Mouse (Mus musculus): ENCODE measurements at regions not wholly inside any gene's neighbourhood (a gene's known extent, or its start where the extent isn't known, plus 50 kb on each side); places are given as distances from the start of the nearest gene placed in this dataset.

- no peak for DNase-seq (ENCODE audit: low read depth, low spot score)
Measured at GRCm38 (mm10) chr3:41476516-41476915, 79.0 kb upstream of the Jade1 start.

- no peak for DNase-seq (ENCODE audit: low read depth, low spot score)
Measured at GRCm38 (mm10) chr3:41472586-41472985, 82.9 kb upstream of the Jade1 start.

GRCm38 (mm10) chr3:41469106-41469505, 86.4 kb upstream of the Jade1 start:
- peak; percentile 53 for DNase-seq (ENCODE audit: low read depth, low spot score)

- DNase-seq (ENCODE audit: low read depth, low spot score) = no peak
Measured at GRCm38 (mm10) chr3:41467857-41468256, 87.7 kb upstream of the Jade1 start.

DNA sequence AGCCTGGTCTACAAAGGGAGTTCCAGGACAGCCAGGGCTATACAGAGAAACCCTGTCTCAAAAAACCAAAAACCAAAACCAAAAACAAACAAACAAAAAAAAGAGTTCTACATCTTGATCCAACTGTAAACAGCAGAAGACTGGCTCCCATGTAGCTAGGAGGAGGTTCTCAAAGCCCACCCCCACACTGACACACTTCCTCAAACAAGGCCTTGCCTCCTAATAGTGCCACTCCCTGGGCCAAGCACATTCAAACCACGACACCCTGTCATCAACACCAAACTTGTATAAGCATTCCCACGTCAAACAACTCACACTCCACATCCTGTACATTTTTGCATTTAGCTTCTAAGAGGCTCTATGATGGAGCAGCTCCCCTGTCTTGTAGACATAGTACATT, 89.6 kb upstream of the Jade1 start:
- DNase-seq (ENCODE audit: low read depth, low spot score) = peak; percentile 48

DNA sequence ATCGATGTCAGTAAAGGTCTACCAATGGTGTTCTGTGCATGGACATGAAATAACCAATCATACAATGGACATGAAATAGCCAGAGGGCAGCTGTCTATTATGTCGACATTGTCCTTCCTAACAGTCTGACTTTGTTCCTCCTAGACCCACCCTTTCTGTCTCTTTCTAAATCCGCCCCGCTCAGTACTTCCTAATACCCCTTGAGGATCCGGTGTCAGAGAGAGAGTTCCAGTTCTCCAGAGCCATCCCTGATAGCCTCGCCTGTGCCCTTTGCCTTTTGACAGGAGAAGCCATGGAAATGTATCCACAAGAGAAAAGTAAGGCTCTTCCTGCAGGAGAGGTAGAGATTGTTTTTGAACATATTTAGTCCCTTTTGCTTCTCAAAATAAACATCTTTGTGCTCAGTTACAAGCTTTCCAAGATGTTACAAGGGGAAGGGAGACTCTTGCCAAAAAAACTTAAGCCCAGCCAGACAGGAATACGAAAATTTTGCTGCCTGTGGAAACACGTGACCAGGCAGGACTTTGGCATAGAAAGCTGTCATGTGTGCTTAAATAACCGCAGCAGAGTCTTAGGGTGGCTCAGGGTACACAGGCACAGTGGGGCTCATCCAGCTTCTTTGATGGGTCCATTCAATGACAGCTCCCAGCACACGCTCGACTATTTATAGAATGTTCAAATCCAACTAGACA, 92.4 kb upstream of the Jade1 start:
- no peak for DNase-seq (ENCODE audit: low read depth, low spot score)

GRCm38 (mm10) chr3:41460131-41460530, 95.4 kb upstream of the Jade1 start:
- DNase-seq (ENCODE audit: low read depth, low spot score) = no peak

DNA sequence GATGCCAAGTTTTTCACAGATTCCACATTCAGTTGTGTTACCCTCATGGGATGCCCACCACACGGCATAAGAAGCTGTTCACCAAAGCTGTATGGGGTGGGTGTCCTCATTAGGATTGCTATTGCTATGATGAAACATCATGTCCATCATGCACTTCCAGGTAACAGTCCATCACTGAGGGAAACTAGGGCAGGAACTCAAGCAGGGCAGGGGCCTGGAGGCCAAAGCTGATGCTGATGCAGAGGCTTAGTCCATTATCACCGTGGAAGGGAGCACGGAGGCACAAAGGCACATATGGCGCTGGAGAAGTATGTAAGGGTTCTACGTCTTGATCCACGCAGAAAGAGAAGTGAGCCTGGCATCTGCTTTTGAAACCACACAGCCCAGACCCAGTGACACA, 97.4 kb upstream of the Jade1 start:
- no peak for DNase-seq (ENCODE audit: low read depth, low spot score)

DNA sequence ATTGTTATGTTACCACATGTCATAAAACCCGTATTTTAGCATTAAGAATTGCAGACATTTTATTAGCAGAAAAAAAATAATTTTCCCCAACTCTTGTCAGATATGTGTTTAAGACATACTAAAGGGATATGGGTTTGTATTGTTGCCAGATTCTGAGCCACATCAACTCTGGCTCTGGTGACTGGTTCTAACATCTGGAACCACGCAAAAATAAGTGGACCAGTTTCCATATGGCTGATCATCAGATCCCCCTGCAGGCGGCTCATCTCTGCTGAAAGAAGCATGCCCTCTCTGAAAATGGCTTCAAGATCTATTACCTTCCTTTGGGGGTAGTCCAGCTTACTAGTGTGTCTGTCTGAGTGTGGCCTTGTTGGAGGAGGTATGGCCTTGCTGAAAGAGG, 102.0 kb upstream of the Jade1 start:
- peak; percentile 71 for DNase-seq (ENCODE audit: low read depth, low spot score)

DNA sequence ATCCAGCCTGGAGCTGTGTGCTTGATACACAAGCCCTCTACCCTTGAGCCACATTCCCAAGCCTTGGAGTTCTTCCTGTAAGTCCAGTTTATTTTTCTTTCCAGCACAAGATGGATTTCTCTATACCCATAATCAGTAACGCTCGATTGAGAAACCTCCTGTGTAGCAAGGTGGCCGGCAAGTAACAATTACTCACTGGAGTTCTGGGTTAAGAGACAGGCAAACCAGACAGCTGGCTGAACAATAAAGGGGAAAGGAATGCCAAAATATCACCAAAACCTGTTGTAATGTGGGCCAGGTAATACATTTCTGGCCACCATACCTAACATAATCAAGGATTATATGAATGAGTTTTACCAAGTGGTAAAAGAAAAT, 102.8 kb upstream of the Jade1 start:
- no peak for DNase-seq (ENCODE audit: low read depth, low spot score)

DNA sequence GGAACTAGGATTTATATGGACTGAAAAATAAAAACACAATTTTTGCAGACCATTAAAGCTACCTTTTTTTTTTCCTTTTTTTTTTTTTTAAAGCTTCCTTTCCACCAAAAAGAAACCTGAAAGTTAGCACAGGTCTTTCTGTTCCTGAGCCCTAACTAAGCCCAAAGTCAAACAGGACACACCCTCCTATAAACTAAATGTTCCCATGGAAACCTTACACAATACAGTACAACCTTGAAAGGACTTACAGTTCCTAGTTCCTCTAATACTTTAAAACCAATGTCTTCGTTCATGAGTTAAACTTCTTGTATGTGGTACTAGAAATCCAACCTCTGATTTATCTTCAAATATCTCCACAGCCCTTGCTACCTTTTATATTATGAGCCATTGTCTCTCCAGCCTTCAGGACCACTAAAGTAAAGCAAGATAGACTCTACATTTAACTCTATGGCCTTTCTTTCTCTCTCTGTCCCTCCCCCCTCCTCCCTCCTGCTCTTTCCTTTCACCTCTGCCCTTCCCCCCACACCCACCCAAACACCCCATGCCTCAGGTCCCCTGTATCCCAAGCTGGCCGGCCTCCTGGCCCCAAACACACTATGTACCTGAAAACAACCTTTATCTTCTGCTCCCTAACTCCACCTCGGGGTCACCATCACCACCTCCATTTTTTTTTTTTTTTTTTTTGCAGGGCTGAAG, 103.4 kb upstream of the Jade1 start:
- DNase-seq (ENCODE audit: low read depth, low spot score) = no peak

DNA sequence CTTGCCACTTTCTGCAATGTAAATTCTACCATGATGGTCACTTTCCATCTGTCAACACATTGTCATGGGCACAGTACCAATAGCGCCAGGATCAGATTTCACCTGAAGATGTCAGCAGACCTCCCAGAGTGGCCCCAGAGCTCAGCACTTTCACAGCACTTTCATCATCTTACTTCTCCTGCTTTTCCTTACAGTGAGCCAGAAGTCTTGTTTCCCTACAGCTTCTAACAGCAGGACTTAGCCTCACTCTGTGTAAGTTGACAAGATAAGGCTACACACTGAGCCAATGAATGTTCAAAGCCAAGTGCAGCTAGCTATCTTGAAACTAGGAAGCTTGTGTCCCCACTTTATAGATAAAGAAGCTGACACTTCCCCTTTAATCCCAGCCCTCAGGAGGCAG, 104.8 kb upstream of the Jade1 start:
- DNase-seq (ENCODE audit: low read depth, low spot score) = peak; percentile 70

DNA sequence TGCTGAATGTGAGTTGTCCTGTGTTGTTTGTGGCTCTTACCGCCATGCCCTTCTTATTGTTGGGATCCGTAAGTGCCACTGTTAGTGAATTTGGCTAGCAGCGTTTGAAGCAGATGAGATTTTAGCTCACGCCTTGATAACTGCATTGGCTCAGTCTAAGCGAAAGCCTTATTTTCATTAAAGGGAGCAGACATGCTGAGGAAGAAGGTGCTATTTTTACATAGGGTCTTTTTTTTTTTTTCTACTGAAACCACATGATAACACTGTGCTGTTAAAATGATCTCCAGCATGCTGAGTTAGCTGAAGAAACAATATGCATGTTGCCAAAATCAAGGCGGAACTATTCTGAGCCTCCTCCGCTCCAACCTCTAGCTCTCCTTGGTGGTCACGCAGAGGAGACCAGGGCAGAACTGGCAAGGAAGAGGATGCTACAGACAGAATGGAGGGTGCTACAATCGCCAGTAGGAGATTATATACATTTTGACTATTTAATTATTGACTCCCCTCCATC, 111.2 kb upstream of the Jade1 start:
- DNase-seq (ENCODE audit: low read depth, low spot score) = no peak

- DNase-seq (ENCODE audit: low read depth, low spot score) = peak; percentile 61
Measured at GRCm38 (mm10) chr3:41436238-41436637, 119.3 kb upstream of the Jade1 start.

DNA sequence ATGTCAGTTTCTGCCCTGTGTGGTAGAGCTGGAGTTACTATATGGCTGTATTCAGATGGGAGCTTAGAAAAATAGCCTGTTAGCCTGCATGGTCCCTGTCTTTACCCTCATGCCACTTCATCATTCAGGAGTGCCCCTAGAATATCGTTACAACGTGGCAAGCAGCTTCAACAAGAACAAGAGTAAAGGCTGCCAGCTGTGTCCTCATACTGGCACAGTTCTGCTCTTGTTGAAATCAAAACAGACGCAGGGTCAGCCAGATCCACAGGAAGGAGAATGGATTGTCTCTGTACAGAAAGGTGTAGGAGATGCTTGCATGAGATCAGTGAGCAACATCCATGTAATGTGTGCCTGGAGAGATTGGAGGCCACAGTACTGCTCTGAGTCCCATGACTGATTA, 122.4 kb upstream of the Jade1 start:
- DNase-seq (ENCODE audit: low read depth, low spot score) = no peak

DNA sequence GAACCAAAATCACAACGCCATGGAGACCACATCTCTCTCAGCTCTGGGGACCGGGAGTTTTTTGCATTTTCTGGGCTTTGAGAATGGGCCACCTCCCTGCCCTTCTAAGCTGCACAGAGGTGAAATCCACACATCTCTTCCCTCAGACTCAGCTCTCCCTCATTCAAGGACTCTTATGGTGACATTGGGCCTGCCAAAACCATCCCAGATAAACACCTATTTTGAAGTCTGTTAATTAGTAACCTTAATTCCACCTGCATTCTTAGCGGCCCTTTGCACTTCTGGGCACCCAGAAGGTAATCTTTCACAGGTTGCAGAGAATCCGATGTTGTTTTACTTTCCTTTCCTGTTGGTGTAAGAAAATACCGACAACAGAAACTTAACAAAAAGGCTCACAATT, 123.2 kb upstream of the Jade1 start:
- no peak for DNase-seq (ENCODE audit: low read depth, low spot score)

- DNase-seq (ENCODE audit: low read depth, low spot score) = peak; percentile 92
Measured at GRCm38 (mm10) chr3:41430191-41430590, 125.3 kb upstream of the Jade1 start.

DNA sequence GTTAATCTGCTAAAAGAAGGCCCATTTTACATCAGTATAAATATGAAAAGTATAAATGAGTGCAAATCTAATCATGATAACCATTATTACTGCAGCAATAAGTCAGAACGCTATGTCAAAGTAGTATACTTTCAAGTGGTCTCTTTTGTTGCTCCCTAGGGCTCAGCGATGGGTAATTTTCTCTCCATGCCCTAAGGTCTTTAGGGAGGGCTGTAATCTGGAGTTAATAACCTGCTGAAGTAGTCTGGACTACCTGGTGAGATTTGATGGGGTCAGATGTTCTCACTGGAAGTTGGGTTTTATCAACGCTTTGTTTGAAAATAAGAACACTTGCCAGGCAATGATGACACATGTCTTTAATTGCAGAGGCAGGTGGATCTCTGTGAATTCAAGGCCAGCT, 128.6 kb upstream of the Jade1 start:
- no peak for DNase-seq (ENCODE audit: low read depth, low spot score)

DNA sequence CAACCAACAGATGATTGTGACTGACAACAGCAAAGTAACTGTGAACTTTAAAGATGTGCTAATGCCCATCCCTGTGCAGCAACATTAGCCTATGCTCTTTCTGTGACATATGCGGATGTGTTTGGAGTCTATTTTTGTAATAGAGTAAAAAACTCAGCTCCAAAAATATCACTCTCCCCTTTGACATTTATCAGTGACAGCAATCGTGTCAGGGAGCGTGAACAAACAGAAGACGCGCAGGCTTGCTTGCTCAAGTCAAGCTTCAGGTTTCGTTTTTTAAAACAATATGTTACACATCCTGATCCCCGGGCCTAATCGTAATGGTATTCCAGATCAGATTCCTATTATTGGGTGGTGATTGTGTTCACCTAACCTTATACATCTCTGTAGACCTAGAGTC, 129.7 kb upstream of the Jade1 start:
- no peak for DNase-seq (ENCODE audit: low read depth, low spot score)

DNA sequence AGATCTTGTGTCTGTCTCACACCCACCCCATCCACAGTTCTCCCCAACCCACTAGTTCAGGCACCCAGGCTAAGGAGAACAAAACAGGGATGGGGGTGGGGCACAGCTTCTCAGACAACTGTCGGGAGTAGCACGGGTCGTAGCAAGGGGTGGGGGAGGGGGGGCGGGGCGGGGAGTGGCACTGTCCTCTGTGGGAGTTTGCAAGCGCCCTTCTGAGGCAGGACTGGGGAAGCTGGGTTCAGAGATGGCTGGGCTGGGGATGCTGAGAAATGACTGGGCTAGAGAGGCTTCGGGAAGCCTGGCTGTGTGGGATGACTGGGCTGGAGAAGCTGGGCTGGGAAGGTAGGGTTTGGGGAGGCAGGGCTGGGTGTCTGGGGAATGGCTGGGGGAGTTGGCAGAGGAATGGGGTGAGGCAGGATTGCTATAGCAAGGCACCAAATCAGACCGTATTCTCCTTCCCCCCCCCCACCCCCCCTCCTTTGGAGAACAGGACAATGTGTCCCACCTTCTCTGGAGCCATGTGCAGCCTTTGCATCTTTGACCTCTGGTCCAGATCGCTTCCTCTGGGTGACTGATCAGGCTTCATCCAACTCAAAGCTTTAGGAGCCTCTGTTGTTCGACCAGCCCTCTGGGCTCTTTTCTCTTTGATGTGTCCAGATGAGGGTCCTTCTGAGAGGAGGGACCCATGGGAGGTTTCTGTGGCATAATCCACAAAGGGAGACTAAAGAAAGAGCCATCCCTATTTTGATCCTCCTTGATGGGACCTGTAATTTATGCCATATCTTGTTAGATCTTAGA, 131.2 kb upstream of the Jade1 start:
- DNase-seq (ENCODE audit: low read depth, low spot score) = no peak

GRCm38 (mm10) chr3:41423630-41424029, 131.9 kb upstream of the Jade1 start:
- DNase-seq (ENCODE audit: low read depth, low spot score) = no peak

Data from 3T3-L1 (cell line).